Mouse (Mus musculus) cortical plate, adult 2 months (tissue): ENCODE data around the gene Nudcd3.

Experiments used
- CTCF ChIP-seq: fragments of 200-500 bp; IDR thresholded peaks from 2 replicates; pipeline ENCODE4 v1.5.1; 2011; ENCODE audit warnings: mild to moderate bottlenecking, control low read depth, low read length; ENCODE audit not compliant: insufficient read depth; ENCODE audit errors: extremely low read depth
- POLR2A ChIP-seq: fragments of 200-500 bp; IDR thresholded peaks from 2 replicates; pipeline ENCODE4 v1.6.1; 2011; ENCODE audit warnings: mild to moderate bottlenecking, low read length, control low read depth; ENCODE audit not compliant: insufficient read depth; ENCODE audit errors: extremely low read depth

GRCm38 (mm10) chr11:6120596-6120995 is 79.6 kb downstream of the Nudcd3 start:
- TF ChIP-seq CTCF (no peak), POLR2A (peak; percentile 42; the same call in 1 of the 2 replicates)
